Mouse (Mus musculus) hindbrain, embryonic 12.5 days (tissue): ENCODE measurements at regions not wholly inside any gene's neighbourhood (a gene's known extent, or its start where the extent isn't known, plus 50 kb on each side); places are given as distances from the start of the nearest gene placed in this dataset.

Experiments used
- ATAC-seq: fragments of 200-750 bp; cut with Nextera tagmentation; 2 replicates; pipeline ENCODE4 v1.8.0; 2017; ENCODE audit warnings: moderate TSS enrichment; ENCODE audit not compliant: low FRiP score
- H3K27ac ChIP-seq: fragments of 300-500 bp; sonication (generic); 2 replicates; pipeline ENCODE4 v1.5.1; 2016; ENCODE audit warnings: mild to moderate bottlenecking
- H3K27me3 ChIP-seq: fragments of 300-500 bp; sonication (generic); 2 replicates; pipeline ENCODE4 v1.6.1; 2016; ENCODE audit warnings: mild to moderate bottlenecking
- H3K36me3 ChIP-seq: fragments of 300-500 bp; sonication (generic); 2 replicates; pipeline ENCODE4 v1.6.1; 2016; ENCODE audit warnings: mild to moderate bottlenecking
- H3K4me1 ChIP-seq: fragments of 300-500 bp; sonication (generic); 2 replicates; pipeline ENCODE4 v1.6.1; 2016
- H3K4me2 ChIP-seq: fragments of 300-500 bp; sonication (generic); replicated peaks from 2 replicates; pipeline ENCODE4 v1.6.1; 2016; ENCODE audit warnings: mild to moderate bottlenecking
- H3K4me3 ChIP-seq: fragments of 300-500 bp; sonication (generic); 2 replicates; pipeline ENCODE4 v1.5.1; 2016; ENCODE audit warnings: mild to moderate bottlenecking
- H3K9ac ChIP-seq: fragments of 300-500 bp; sonication (generic); 2 replicates; pipeline ENCODE4 v1.6.1; 2016; ENCODE audit warnings: mild to moderate bottlenecking, moderate library complexity
- H3K9me3 ChIP-seq: fragments of 300-500 bp; sonication (generic); replicated peaks from 2 replicates; pipeline ENCODE4 v1.6.1; 2016; ENCODE audit warnings: mild to moderate bottlenecking
- WGBS: fragments of 180-500 bp; shearing (Covaris S2); methylation state at CpG from one replicate; pipeline ENCODE4 v1.1.7; 2016; 5-methylcytosine and 5-hydroxymethylcytosine counted together

- no peak for ATAC-seq
- Histone ChIP-seq H3K4me1 (no peaks in the 10 kb centered on the region), H3K9ac (no peak overlapping the region), H3K36me3 (no peaks in the 10 kb centered on the region), H3K27ac (no peak overlapping the region), H3K4me2 (no peak overlapping the region), H3K27me3 (no peaks in the 10 kb centered on the region), H3K9me3 (no peaks in the 10 kb centered on the region), H3K4me3 (no peak overlapping the region)
- WGBS, result 92% methylated on average over 7 of the region's 7 CpGs
Observed at GRCm38 (mm10) chr8:109085134-109085533, 408.7 kb upstream of the Pmfbp1 start.

DNA sequence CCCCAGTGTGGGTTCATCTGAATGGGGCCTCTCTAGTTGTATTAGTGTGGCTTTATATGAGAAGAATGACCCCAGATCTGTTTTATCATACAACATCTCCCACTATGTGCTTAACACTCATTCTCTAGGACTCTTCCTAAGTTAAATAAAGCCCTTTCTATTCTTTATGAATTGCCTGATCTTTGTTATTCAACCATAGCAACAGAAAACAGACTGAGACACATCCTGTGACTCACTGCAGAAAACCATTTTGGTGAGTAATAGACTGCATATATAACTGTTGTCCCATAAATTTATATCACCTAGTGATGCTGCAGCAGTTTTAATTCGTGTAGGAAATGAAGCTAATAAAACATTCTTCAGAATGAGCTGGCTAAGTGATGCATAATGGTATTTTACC lies 406.0 kb upstream of the Pmfbp1 start:
- no peaks in the 10 kb centered on the region for H3K4me1 ChIP-seq
- no peaks in the 10 kb centered on the region for H3K36me3 ChIP-seq
- H3K27ac ChIP-seq, result no peak overlapping the region
- no peaks in the 10 kb centered on the region for H3K27me3 ChIP-seq
- H3K4me3 ChIP-seq, result no peak overlapping the region
- WGBS, result 69% methylated on average over 1 of the region's 1 CpGs
- H3K9me3 ChIP-seq, result no peaks in the 10 kb centered on the region
- no peak overlapping the region for H3K9ac ChIP-seq
- no peak for ATAC-seq
- no peak overlapping the region for H3K4me2 ChIP-seq

- Histone ChIP-seq H3K36me3 (no peaks in the 10 kb centered on the region), H3K9me3 (no peaks in the 10 kb centered on the region), H3K4me1 (no peaks in the 10 kb centered on the region), H3K27me3 (no peaks in the 10 kb centered on the region), H3K9ac (no peak overlapping the region), H3K4me2 (no peak overlapping the region), H3K27ac (no peak overlapping the region), H3K4me3 (no peak overlapping the region)
- 88% methylated on average over 15 of the region's 15 CpGs for WGBS
- no peak for ATAC-seq
Observed at GRCm38 (mm10) chr8:109099671-109100070, 394.2 kb upstream of the Pmfbp1 start.

DNA sequence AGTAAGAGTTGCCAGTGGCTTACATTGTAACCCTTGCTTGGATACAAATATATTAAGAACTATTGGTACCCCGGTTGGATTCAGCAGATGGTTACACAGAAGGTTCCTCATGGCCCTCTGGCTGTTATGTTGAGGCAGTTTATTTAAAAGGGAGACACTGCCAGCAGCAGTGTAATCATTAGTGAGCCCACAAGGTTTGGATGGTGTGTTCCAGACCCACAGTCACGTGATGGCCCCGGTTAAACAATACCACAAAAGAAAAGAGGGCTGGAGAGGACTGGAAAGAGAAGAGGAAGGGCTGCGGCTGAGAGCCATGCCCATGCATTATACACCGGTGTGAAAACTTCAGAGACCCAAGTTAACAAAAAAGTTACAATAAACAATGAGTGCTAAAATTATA lies 392.4 kb upstream of the Pmfbp1 start:
- Histone ChIP-seq H3K4me1 (0 out of 2 replicates have a peak, but pooled peaks cover 7% of the 10 kb centered on the region), H3K27ac (no peak overlapping the region), H3K4me2 (no peak overlapping the region), H3K27me3 (no peaks in the 10 kb centered on the region), H3K9me3 (no peaks in the 10 kb centered on the region), H3K36me3 (no peaks in the 10 kb centered on the region), H3K4me3 (no peak overlapping the region), H3K9ac (no peak overlapping the region)
- WGBS, result 86% methylated on average over 5 of the region's 5 CpGs
- ATAC-seq, result no peak

DNA sequence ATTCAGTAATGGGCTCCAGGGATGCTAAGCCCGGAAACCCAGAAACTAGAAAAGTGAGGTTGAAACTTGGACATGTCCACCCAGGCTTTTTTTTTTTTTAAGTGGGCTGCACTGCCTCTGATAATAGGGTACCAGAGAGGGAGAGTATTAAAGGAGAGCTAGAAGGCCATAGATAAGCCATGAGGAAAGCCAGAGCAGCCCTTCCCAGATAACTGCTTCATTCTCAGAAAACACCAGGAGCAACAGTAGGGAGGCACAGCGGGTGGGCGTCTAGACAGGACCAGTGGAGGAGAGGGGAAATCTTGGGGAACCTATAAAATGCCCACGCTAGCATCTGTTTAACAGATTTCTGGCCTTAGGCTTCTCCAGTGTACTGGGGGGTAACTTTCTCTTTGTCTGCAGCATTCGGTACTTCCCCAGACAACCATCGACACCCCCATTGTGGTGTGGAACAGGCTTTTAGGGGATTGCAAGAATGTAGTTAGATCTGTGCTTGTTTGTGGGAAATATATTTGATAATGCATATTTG lies 389.0 kb upstream of the Pmfbp1 start:
- Histone ChIP-seq H3K9ac (no peak overlapping the region), H3K4me3 (no peak overlapping the region), H3K36me3 (no peaks in the 10 kb centered on the region), H3K4me1 (peaks cover 22% of the 10 kb centered on the region; the same call in 1 of the 2 replicates), H3K27ac (no peak overlapping the region), H3K9me3 (no peaks in the 10 kb centered on the region), H3K4me2 (no peak overlapping the region), H3K27me3 (no peaks in the 10 kb centered on the region)
- ATAC-seq, result no peak
- WGBS, result 68% methylated on average over 6 of the region's 6 CpGs

GRCm38 (mm10) chr8:109105693-109106092 lies 388.1 kb upstream of the Pmfbp1 start:
- ATAC-seq, result no peak
- Histone ChIP-seq H3K9me3 (no peaks in the 10 kb centered on the region), H3K4me1 (peaks cover 22% of the 10 kb centered on the region; the same call in 1 of the 2 replicates), H3K4me3 (no peak overlapping the region), H3K4me2 (no peak overlapping the region), H3K27ac (no peak overlapping the region), H3K36me3 (no peaks in the 10 kb centered on the region), H3K9ac (no peak overlapping the region), H3K27me3 (no peaks in the 10 kb centered on the region)
- 44% methylated on average over 6 of the region's 6 CpGs for WGBS

GRCm38 (mm10) chr8:109106971-109107370 lies 386.9 kb upstream of the Pmfbp1 start:
- ATAC-seq, result no peak
- Histone ChIP-seq H3K4me3 (no peak overlapping the region), H3K36me3 (no peaks in the 10 kb centered on the region), H3K9ac (no peak overlapping the region), H3K4me1 (peaks cover 22% of the 10 kb centered on the region; the same call in 1 of the 2 replicates), H3K27me3 (no peaks in the 10 kb centered on the region), H3K9me3 (no peaks in the 10 kb centered on the region), H3K27ac (no peak overlapping the region), H3K4me2 (peak overlapping the region; percentile 11; the same call in 1 of the 2 replicates)
- WGBS, result 39% methylated on average over 9 of the region's 9 CpGs

- peaks cover 22% of the 10 kb centered on the region; the same call in 1 of the 2 replicates for H3K4me1 ChIP-seq
- H3K4me3 ChIP-seq, result no peak overlapping the region
- H3K4me2 ChIP-seq, result no peak overlapping the region
- H3K9me3 ChIP-seq, result no peaks in the 10 kb centered on the region
- H3K9ac ChIP-seq, result no peak overlapping the region
- H3K36me3 ChIP-seq, result no peaks in the 10 kb centered on the region
- H3K27ac ChIP-seq, result no peak overlapping the region
- no peaks in the 10 kb centered on the region for H3K27me3 ChIP-seq
- ATAC-seq, result no peak
- 61% methylated on average over 12 of the region's 12 CpGs for WGBS
Observed at GRCm38 (mm10) chr8:109107762-109108161, 386.1 kb upstream of the Pmfbp1 start.

- ATAC-seq, result no peak
- H3K27ac ChIP-seq, result no peak overlapping the region
- 80% methylated on average over 4 of the region's 4 CpGs for WGBS
- no peaks in the 10 kb centered on the region for H3K27me3 ChIP-seq
- no peak overlapping the region for H3K4me3 ChIP-seq
- H3K36me3 ChIP-seq, result no peaks in the 10 kb centered on the region
- H3K9me3 ChIP-seq, result no peaks in the 10 kb centered on the region
- H3K4me2 ChIP-seq, result no peak overlapping the region
- peaks cover 22% of the 10 kb centered on the region; the same call in 1 of the 2 replicates for H3K4me1 ChIP-seq
- H3K9ac ChIP-seq, result no peak overlapping the region
Observed at GRCm38 (mm10) chr8:109109390-109109789, 384.4 kb upstream of the Pmfbp1 start.

- Histone ChIP-seq H3K4me2 (no peak overlapping the region), H3K27ac (peak overlapping the region; percentile 57), H3K4me3 (no peak overlapping the region), H3K36me3 (no peaks in the 10 kb centered on the region), H3K4me1 (peaks cover 8% of the 10 kb centered on the region), H3K9me3 (no peaks in the 10 kb centered on the region), H3K27me3 (no peaks in the 10 kb centered on the region; the same call in 1 of the 2 replicates), H3K9ac (no peak overlapping the region)
- WGBS, result 13% methylated on average over 6 of the region's 6 CpGs
- ATAC-seq, result no peak
Observed at GRCm38 (mm10) chr8:109121776-109122175, 372.1 kb upstream of the Pmfbp1 start.

DNA sequence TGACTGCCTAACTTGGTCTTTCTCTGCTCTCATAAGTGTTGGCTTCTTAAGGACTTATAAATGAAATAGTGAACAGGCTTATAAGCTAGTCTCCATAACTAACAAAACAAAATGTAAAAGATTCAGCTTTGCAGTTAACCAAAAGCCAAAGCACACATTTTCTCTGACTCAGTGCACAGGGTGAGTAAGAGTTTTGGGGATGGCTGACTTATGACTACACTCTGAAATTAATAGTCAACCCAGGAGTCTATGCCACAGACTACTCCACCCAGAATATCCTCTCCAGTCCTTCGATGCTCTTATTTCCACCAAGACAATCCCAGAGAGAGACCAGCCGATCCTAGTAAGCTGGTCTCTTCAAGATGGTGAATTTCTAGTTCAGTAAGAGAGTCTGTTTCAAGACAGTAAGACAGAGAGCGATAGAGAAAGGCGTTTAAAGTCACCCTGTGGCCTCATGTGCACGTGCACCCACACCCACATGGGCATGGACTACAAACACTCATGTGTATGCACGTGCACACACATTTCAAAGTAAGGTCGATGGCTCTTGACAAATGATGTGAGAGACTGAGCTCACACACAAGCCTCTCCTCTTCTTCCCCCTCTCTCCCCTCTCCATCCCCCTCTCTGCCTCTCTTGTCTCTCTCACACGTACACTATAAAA lies 351.2 kb upstream of the Pmfbp1 start:
- Histone ChIP-seq H3K4me2 (no peak overlapping the region), H3K27ac (no peak overlapping the region), H3K9ac (no peak overlapping the region), H3K27me3 (no peaks in the 10 kb centered on the region), H3K9me3 (no peaks in the 10 kb centered on the region), H3K4me3 (no peak overlapping the region), H3K4me1 (no peaks in the 10 kb centered on the region), H3K36me3 (no peaks in the 10 kb centered on the region)
- ATAC-seq, result no peak
- WGBS, result 86% methylated on average over 8 of the region's 8 CpGs

GRCm38 (mm10) chr8:109151711-109152110 lies 342.1 kb upstream of the Pmfbp1 start:
- ATAC-seq, result no peak
- WGBS, result 82% methylated on average over 4 of the region's 4 CpGs
- Histone ChIP-seq H3K36me3 (no peaks in the 10 kb centered on the region), H3K4me1 (no peaks in the 10 kb centered on the region), H3K4me2 (no peak overlapping the region), H3K4me3 (no peak overlapping the region), H3K9me3 (peaks cover 10% of the 10 kb centered on the region; the same call in 1 of the 2 replicates), H3K27ac (no peak overlapping the region), H3K9ac (no peak overlapping the region), H3K27me3 (no peaks in the 10 kb centered on the region)

- Histone ChIP-seq H3K4me3 (no peak overlapping the region), H3K36me3 (no peaks in the 10 kb centered on the region), H3K27ac (no peak overlapping the region), H3K4me1 (no peaks in the 10 kb centered on the region), H3K9ac (no peak overlapping the region), H3K4me2 (no peak overlapping the region), H3K9me3 (peaks cover 10% of the 10 kb centered on the region; the same call in 1 of the 2 replicates), H3K27me3 (no peaks in the 10 kb centered on the region)
- 62% methylated on average over 11 of the region's 11 CpGs for WGBS
- no peak for ATAC-seq
Observed at GRCm38 (mm10) chr8:109155489-109155888, 338.3 kb upstream of the Pmfbp1 start.
